Mouse (Mus musculus) adrenal gland, postnatal 25 days (tissue): Measurements from ENCODE around the gene Krcc1. TPM values are rescaled to one million over a fixed set of nuclear protein-coding genes. Genes with fewer than 3 reads are reported as not detected.

Experiments used
- DNase-seq: peaks from one replicate; pipeline ENCODE4 v3.0.0; 2021; ENCODE audit warnings: mixed read lengths
- long read RNA-seq: library from polyadenylated mRNA; stranded (forward); transcript quantifications from one replicate; pipeline ENCODE4 v2.0.0, GENCODE M21; 2021
- total RNA-seq: library from RNA; stranded (reverse); gene quantifications from 2 replicates; pipeline ENCODE4 v1.2.3, GENCODE M21; 2021

Krcc1 gene
- 74.3 and 76.3 TPM in 2 replicates for total RNA-seq
- long read RNA-seq, transcript Krcc1-203 (3 exons, 1,687 nt), result major isoform, 59 of 69 reads
- long read RNA-seq, partial matches to known transcripts, result 6 of 69 reads
- long read RNA-seq, other reads (novel, unspliced or antisense), result 1 of 69 reads

DNA sequence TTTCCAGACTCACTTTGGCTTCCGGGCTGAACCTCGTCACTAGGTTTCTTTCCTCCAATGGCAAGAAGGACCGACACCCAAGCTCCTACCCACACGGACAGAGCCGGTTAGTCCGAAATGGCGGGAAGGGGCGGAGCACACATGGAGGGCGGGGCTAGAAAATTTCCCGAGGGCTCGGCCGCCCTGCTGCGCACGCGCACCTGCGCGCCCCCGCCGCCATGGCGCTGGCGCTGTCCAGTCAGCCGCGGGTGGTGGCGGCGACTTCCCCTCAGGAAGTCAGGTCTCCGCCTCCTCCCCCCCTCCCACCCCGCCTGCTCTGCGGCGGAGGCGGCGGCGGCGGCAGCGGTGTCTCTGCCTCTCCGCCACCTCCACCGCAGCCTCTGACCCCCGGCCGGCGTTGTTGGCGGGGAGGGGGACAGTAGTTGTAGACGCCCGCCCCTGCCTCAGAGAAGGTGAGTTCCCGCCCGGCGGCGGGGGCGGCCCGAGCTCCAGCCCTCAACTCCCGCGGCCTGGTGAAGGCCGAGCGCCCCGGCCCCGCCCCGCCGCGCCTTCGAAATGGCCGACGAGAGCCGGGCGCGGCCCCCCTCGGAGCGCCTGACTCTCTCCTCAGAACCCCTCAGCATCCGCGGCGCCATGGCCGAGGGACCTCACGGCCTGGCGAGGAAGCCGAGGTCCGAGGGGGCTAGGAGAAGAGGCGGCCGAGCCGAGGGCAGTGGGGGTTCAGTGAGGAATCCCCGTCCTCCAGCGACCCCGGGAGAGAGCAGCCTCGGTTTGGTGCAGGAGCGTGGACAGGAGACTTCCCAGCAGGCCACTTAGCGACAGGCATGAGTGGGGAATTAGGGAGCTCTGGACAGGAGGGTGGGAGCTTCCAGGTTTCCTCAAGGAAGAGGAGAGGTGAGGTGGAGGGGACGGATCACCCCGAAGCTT is at the start of gene Krcc1:
Gene Krcc1 (plus strand): TSS at position 289 of the 927 bp plus-strand sequence.
- peak; percentile 98 for DNase-seq

GRCm38 (mm10) chr6:71224184-71224943 is 47.1 kb upstream of the Krcc1 start:
- DNase-seq, result no peak

DNA sequence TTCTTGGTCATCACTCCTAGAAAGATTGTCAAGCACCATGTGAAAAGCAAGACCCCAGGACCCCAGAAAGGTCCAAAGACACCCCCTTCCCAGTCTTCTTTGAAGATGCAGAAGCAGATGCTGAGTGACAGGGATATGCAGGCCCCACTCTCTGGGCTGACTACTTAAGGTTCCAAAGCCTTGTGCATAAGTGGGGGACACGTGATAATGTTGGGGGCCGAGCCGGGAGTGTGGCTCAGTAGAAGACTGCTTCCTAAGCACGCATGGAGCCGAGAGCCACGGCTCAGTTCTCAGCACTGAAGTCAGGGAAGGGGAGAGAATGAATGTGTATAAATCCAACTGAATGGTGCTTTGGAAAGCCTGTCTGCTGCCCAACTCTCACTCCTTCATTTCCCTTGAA is 44.9 kb upstream of the Krcc1 start:
- DNase-seq, result no peak

GRCm38 (mm10) chr6:71227157-71227770 is 44.2 kb upstream of the Krcc1 start:
- no peak for DNase-seq

DNA sequence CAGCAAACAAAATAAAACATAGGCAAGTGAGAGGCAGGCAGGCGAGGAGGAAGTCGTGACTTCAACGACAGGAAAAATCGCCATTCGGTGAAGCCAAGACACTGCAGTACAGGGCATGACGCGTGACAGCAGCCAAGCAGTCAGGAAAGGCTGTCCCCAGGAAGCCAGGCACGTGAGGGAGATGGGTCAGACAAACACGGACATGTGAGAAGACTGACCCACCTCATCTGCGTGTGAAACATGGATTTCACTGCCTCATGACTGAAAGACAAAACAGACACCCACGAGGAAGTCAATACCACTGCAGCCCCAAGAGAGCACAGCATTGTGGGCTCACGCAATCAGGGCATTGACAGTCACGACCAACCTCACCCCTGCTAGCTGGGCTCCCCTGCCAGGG is 36.4 kb upstream of the Krcc1 start:
- no peak for DNase-seq

GRCm38 (mm10) chr6:71235944-71236343 is 35.5 kb upstream of the Krcc1 start:
- no peak for DNase-seq

DNA sequence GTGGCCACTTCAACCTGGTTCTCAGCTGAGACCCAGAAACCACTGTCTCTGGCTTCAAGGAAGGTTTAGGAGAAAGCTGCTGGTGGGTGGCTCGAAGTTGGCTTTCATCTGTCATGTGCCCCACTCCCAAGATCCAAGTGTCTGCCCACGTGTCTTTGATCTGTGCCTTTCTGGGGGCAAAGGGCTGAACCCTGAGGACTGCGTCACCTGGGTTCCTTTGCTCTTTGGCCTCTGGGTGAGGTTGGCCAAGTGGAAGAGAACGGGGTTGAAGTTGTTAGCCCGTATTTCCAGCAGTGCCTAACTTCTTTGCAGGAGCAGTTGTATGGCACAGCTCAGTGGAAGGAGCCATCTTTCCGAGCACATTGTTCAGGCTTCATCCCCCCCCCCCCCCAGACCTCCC is 35.0 kb upstream of the Krcc1 start:
- no peak for DNase-seq

- DNase-seq, result no peak
Measured at GRCm38 (mm10) chr6:71237031-71237431, 34.4 kb upstream of the Krcc1 start.

DNA sequence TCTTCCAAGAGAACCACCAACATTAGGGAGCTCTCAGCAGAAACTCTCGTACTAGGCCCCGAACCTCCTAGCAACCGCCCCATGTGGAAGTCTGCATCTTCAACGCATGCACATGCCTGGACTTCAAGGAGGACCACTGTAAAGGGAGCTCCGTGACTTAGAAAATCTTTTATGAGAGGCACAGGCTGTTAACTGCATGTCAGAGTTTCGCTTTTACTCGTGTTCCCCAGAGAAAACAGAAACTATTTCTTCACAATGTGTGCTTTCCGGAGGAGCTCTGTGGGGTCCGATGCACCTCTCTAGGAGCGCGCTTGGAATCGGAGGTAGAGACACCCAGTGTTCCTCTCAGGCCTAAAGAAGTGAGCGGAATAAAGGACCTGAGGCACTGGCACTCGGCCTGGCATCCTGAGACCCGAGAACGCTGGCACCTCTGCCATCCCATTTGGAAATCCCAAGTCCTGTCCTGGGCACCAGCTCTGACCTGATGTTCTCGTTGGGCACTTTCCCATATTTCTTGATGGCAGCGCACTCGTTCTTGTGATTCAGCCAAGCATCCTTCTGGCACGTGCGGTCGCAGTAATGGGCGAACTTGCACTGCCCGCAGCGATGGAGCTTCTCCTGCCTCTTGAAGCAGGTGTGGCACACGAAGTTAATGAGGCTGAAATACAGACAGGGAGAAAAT is 32.3 kb upstream of the Krcc1 start:
- DNase-seq, result no peak

DNA sequence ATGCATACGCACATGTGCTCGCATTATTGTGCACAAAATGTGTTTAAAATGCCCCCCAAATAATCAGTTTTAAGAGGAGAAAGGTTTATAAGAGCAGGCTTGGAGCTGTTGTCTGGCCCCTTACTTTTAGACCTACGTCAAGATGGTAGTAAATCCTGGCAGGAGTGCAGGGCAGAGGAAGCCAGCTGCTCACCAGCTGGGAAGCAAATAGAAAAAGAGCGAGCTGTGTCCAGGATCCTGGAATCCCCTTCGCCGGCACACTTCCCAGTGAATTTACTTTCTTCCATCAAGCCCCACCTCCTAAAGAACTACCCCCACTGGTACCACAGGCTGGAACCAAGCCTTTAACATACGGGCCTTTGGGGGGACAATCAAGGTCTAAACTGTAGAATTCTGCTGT is 30.6 kb upstream of the Krcc1 start:
- no peak for DNase-seq

- DNase-seq, result no peak
Measured at GRCm38 (mm10) chr6:71242811-71243210, 28.7 kb upstream of the Krcc1 start.

GRCm38 (mm10) chr6:71243258-71243657 is 28.2 kb upstream of the Krcc1 start:
- DNase-seq, result no peak

- no peak for DNase-seq
Measured at GRCm38 (mm10) chr6:71248420-71248819, 23.1 kb upstream of the Krcc1 start.

DNA sequence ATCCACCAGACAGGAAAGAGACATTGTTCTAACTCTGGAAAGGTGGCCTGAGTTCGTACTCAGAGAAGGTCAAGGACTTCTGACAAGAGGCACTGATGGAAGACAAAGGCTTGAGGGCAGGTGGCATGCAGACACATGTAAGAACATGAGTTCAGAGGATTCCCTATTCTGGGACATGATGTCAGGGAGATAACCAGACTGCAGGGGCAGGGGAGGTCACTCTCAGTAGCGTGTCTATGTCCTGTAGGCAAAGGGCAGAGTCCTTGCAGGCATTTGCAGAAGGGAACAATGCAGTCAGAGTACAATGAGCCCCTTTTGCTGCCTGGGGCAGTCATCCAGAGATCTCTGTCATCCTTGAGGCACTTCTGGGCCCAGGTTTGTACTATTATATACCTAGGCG is 21.9 kb upstream of the Krcc1 start:
- no peak for DNase-seq

- DNase-seq, result no peak
Measured at GRCm38 (mm10) chr6:71250951-71251350, 20.5 kb upstream of the Krcc1 start.

DNA sequence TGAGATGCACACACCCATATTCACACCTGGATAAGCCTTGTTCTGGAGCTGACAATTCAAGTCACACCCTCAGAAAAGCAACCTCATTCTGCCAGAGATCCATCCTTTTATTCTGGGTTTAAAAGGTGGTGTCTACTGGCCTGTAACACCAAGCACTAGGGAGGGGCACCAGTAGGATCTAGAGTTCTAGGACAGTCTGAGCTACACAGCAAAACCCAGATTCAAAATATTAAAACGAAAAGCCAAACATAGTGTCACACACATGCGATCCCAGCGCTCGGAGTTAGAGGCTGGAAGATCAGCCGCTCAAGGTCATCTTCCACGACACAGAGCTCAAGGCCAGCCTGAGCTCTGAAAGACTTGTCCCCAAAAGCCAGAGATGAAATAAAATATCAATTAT is 17.0 kb upstream of the Krcc1 start:
- DNase-seq, result no peak

DNA sequence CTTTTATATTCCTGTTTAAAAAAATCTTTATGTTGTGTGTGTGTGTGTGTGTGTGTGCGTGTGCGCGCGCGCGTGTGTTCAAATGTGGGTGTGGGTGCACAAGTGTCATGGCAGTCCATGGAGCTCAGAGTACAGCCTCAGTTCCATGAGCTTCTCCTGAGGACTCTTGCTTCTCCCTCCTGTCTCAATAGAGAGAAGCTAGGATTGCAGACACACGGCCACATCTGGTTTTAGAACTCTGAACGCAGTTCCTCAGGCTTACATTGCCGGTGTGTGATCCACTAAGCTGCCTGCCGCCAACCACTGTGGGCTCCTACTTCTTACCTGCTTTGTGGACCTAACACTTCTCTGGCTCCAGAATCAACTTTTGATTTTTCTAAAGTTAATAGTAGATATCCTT is 15.3 kb upstream of the Krcc1 start:
- DNase-seq, result no peak

- DNase-seq, result no peak
Measured at GRCm38 (mm10) chr6:71257375-71257774, 14.1 kb upstream of the Krcc1 start.

DNA sequence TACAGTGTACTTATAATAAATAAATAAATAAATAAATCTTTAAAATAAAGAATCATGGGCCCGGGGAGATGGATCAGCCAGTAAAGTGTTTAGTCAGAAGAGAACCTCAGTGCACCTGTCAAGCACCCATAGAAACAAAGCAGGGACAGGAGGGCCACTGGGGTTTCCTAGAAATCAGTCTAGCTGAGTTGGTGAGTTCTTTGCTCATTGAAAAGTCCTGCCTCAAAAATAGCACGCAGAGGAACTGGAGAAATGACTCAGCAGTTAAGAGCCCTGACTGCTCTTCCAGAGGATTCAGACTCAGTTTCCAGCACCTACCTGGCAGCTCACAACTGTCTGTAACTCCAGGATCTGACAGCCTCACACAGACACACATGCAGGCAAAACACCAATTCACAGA is 12.9 kb upstream of the Krcc1 start:
- no peak for DNase-seq

- DNase-seq, result no peak
Measured at GRCm38 (mm10) chr6:71259166-71259565, 12.3 kb upstream of the Krcc1 start.

GRCm38 (mm10) chr6:71260051-71260640 is 11.3 kb upstream of the Krcc1 start:
- DNase-seq, result no peak

DNA sequence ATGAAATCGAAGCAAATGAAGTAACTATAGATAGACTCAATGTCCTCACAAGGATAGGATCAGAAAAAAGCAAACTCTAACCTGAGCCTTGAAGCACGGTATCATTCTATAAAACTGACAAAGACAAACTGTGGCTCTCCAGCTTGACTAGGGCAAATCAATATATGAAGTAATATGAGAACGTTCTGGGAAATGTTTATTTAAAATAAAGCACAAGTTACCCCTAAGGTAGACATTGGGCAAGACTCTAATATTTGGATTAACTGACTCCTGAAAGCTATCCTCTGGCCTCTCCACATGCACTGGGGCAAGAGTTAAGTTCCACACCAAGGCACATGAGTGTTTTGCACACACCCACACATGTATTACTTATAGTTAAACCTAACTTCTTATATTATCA is 10.4 kb upstream of the Krcc1 start:
- DNase-seq, result no peak
